Comparison of ENCODE assay signal across 22 mouse cellular contexts in the genomic region with DNA sequence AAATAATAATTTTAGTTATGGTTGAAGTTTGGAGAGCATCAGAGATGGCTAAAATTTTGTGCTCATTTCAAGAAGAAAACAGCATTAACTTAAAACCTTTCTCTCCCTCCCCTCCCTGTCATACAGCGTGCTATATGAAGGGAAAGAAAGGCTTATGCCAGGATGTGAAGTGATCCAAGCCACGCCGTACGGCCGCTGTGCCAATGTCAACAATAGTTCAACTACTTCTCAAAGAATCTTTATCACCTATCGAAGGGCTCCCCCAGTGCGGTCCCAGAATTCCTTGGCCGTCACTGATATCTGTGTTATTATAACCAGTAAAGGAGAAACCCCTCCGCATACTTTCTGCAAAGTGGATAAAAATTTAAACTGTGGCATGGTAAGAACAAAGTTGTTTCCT. TPM values are rescaled to one million over a fixed set of nuclear protein-coding genes. Genes with fewer than 3 reads are reported as not detected.
DNase-seq lines count a peak whose midpoint lies in the region; ATAC-seq and TF ChIP-seq lines count a peak whose summit lies in the region.
"Had no signal": no experiment of that assay in that cellular context is flagged by ENCODE, and none has a peak within 500 bp of the region (broad histone marks: within the 10 kb centered on the region; RNA-seq: fewer than 3 reads in every experiment).

No protein-coding gene starts in this region.

- H3K27me3 ChIP-seq in heart, embryonic 13.5 days (replicated peaks): no peaks in the 10 kb centered on the region
- no peaks in the 10 kb centered on the region for H3K27me3 ChIP-seq in forebrain, embryonic 16.5 days (replicated peaks; ENCODE audit: control insufficient read depth, insufficient read depth, low read length)
- H3K27me3 ChIP-seq: forebrain, embryonic 12.5 days; limb, embryonic 12.5 days had no signal

- 0 out of 2 replicates have a peak overlapping the region, but pooled peaks have one; percentile 4 for H3K4me2 ChIP-seq in heart, embryonic 13.5 days
- no peak overlapping the region for H3K4me2 ChIP-seq in forebrain, embryonic 16.5 days (ENCODE audit: low read length)
- H3K4me2 ChIP-seq: forebrain, embryonic 12.5 days; hindbrain, embryonic 14.5 days; limb, embryonic 12.5 days; midbrain, embryonic 11.5 days had no signal

- DNase-seq in heart, postnatal 36 days: no peak
- peak; percentile 41 for DNase-seq in ovary, adult 18-20 months (ENCODE audit: low spot score)
- no peak for DNase-seq in ovary, postnatal 10 days (ENCODE audit: low spot score)
- DNase-seq in lung, adult 2 months: peak; percentile 14
- DNase-seq in lung, postnatal 36 days: peak; percentile 46
- DNase-seq in cerebellum, postnatal 10 days: no peak
- DNase-seq: adrenal gland, postnatal 36 days; B cell, adult 2 months; cerebellum, adult 11-12 months; cerebellum, postnatal 25 days; gastrocnemius, postnatal 14 days; kidney, adult 9 months; kidney, postnatal 36 days; layer of hippocampus, adult 9-11 months; spleen, adult 18-20 months had no signal

- H3K36me3 ChIP-seq in heart, embryonic 13.5 days: peaks cover 35% of the 10 kb centered on the region
- peaks cover 2% of the 10 kb centered on the region; the same call in 1 of the 2 replicates for H3K36me3 ChIP-seq in forebrain, embryonic 16.5 days (ENCODE audit: control insufficient read depth, insufficient read depth)

- no peak for ATAC-seq in heart, embryonic 13.5 days (ENCODE audit: extremely low read depth, insufficient number of reproducible peaks, low FRiP score, low TSS enrichment)
- ATAC-seq in forebrain, embryonic 16.5 days: no peak

- H3K27ac ChIP-seq in heart, embryonic 13.5 days (replicated peaks): peak overlapping the region; percentile 54; the same call in 1 of the 2 replicates
- H3K27ac ChIP-seq in forebrain, embryonic 16.5 days (ENCODE audit: low read length): no peak overlapping the region
- H3K27ac ChIP-seq: forebrain, embryonic 12.5 days; hindbrain, embryonic 14.5 days; limb, embryonic 12.5 days; liver, embryonic 14.5 days had no signal

- no peak for TF ChIP-seq POLR2A in lung, adult 2 months (IDR thresholded peaks at IDR 0.05; ENCODE audit: borderline replicate concordance, extremely low read depth, low read depth, low read length)

- intact Hi-C loops in heart, postnatal 36 days (cut with DNase I): no loop called here

- no peaks in the 10 kb centered on the region for H3K9me3 ChIP-seq in heart, embryonic 13.5 days
- H3K9me3 ChIP-seq in forebrain, embryonic 16.5 days (ENCODE audit: control insufficient read depth, low read length): no peaks in the 10 kb centered on the region
- H3K9me3 ChIP-seq: forebrain, embryonic 12.5 days; limb, embryonic 12.5 days had no signal

- WGBS in heart, embryonic 13.5 days: 57% methylated on average over 9 of the region's 9 CpGs
- WGBS in lung, adult 2 months: 63% methylated on average over 9 of the region's 9 CpGs
- WGBS in forebrain, embryonic 16.5 days: 92% methylated on average over 9 of the region's 9 CpGs

- H3K4me3 ChIP-seq in heart, embryonic 13.5 days: no peak overlapping the region
- H3K4me3 ChIP-seq in lung, adult 2 months (replicated peaks; ENCODE audit: extremely low read depth, low read depth, low read length): no peak overlapping the region
- no peak overlapping the region for H3K4me3 ChIP-seq in forebrain, embryonic 16.5 days (replicated peaks; ENCODE audit: low read length)
- H3K4me3 ChIP-seq: forebrain, embryonic 12.5 days; limb, embryonic 12.5 days had no signal

- no peak for TF ChIP-seq CTCF in lung, adult 2 months (IDR thresholded peaks at IDR 0.05; ENCODE audit: insufficient read depth, low read length)

- H3K9ac ChIP-seq in heart, embryonic 13.5 days: no peak overlapping the region
- no peak overlapping the region for H3K9ac ChIP-seq in forebrain, embryonic 16.5 days (replicated peaks; ENCODE audit: low read depth, low read length)
- H3K9ac ChIP-seq: forebrain, embryonic 12.5 days; hindbrain, embryonic 14.5 days; limb, embryonic 12.5 days; liver, embryonic 14.5 days had no signal

- H3K4me1 ChIP-seq in heart, embryonic 13.5 days: peaks cover 13% of the 10 kb centered on the region
- H3K4me1 ChIP-seq in lung, adult 2 months (ENCODE audit: control insufficient read depth, insufficient read depth, low read length): no peaks in the 10 kb centered on the region
- no peaks in the 10 kb centered on the region for H3K4me1 ChIP-seq in forebrain, embryonic 16.5 days (replicated peaks; ENCODE audit: control insufficient read depth, insufficient read depth, low read length)
- H3K4me1 ChIP-seq: forebrain, embryonic 12.5 days; limb, embryonic 12.5 days had no signal

RNA-seq across cellular contexts. Expression of gene Dennd4c, which starts 29.2 kb away (rescaled TPM):
- 3.3 and 4.1 TPM in 2 replicates for polyA plus RNA-seq in heart, embryonic 13.5 days (2015; fragmentation: Nextera tagmentation; extraction: Ambion mirVana)
- total RNA-seq in heart, postnatal 36 days (2021): 10 to 100 TPM; 31.0 to 37.9 TPM
- polyA plus RNA-seq in lung, adult 2 months (2012; rRNA removed): 5.9 and 7.3 TPM in 2 replicates
- 3.2 and 4.7 TPM in 2 replicates for polyA plus RNA-seq in forebrain, embryonic 16.5 days (2015; fragmentation: Nextera tagmentation; extraction: Ambion mirVana)

Comparison
In these comparisons a context has a peak if more than half of its experiments do, and no peak if none do; other contexts are left out.
1. DNase-seq: peak in ovary, adult 18-20 months (single experiment), lung, adult 2 months (single experiment) and lung, postnatal 36 days (single experiment); none in heart, postnatal 36 days (0 of 2), ovary, postnatal 10 days (single experiment) and cerebellum, postnatal 10 days (0 of 2).